Mouse (Mus musculus): ENCODE measurements at regions not wholly inside any gene's neighbourhood (a gene's known extent, or its start where the extent isn't known, plus 50 kb on each side); places are given as distances from the start of the nearest gene placed in this dataset.

- TF ChIP-seq POLR2AphosphoS2 (IDR thresholded peaks at IDR 0.05; ENCODE audit: insufficient read length, low read depth), result no peak
- TF ChIP-seq MYOG (IDR thresholded peaks at IDR 0.05; ENCODE audit: control insufficient read depth in 1 of 3, insufficient read depth in 1 of 3, insufficient read length in 2 of 3, low read depth in 2 of 3), result no peak
- TF ChIP-seq MAX (IDR thresholded peaks at IDR 0.05; ENCODE audit: low read depth), result no peak
- TF ChIP-seq POLR2A (IDR thresholded peaks at IDR 0.05; ENCODE audit: insufficient read length, low read depth), result no peak
- TF ChIP-seq TCF3 (IDR thresholded peaks at IDR 0.05; ENCODE audit: insufficient read length, low read depth), result no peak
- TF ChIP-seq REST (IDR thresholded peaks at IDR 0.05; ENCODE audit: insufficient read depth, insufficient read length), result no peak
- no peak for TF ChIP-seq CEBPB (IDR thresholded peaks at IDR 0.05; ENCODE audit: insufficient read depth, poor library complexity, severe bottlenecking)
- TF ChIP-seq USF1 (IDR thresholded peaks at IDR 0.05; ENCODE audit: low read depth), result no peak
- no peak for TF ChIP-seq TCF12 (IDR thresholded peaks at IDR 0.05; ENCODE audit: insufficient read depth, poor library complexity, severe bottlenecking)
- TF ChIP-seq E2F4 (IDR thresholded peaks at IDR 0.05; ENCODE audit: insufficient read depth), result no peak
Observed at GRCm38 (mm10) chr11:45704411-45704810, 147.4 kb upstream of the Clint1 start.
